Mouse (Mus musculus): Measurements from ENCODE around the gene Lipa. TPM values are rescaled to one million over a fixed set of nuclear protein-coding genes. Genes with fewer than 3 reads are reported as not detected.

Gene Lipa
- polyA plus RNA-seq (2016; fragmentation: Nextera tagmentation; extraction: Ambion mirVana): 16.1 and 16.8 TPM in 2 replicates

- no peaks in the 10 kb centered on the region for H3K27me3 ChIP-seq
- ATAC-seq (ENCODE audit: low FRiP score): peak; percentile 100
- H3K9ac ChIP-seq: peak within 1 kb of the TSS; percentile 57
- H3K4me3 ChIP-seq (replicated peaks): peak within 1 kb of the TSS; percentile 55
- no peak within 1 kb of the TSS for H3K27ac ChIP-seq
- H3K4me1 ChIP-seq: peaks cover 10% of the 10 kb centered on the region
- H3K9me3 ChIP-seq: no peaks in the 10 kb centered on the region
- no peaks in the 10 kb centered on the region for H3K36me3 ChIP-seq (replicated peaks)
- WGBS: under 1% methylated on average over 29 of the region's 29 CpGs
- H3K4me2 ChIP-seq: peak within 1 kb of the TSS; percentile 74
Observed at GRCm38 (mm10) chr19:34526941-34527682, at the start of gene Lipa. Gene Lipa, minus strand, starts transcription at chr19:34527474.

GRCm38 (mm10) chr19:34573650-34574049 is 46.4 kb upstream of the Lipa start:
- 89% methylated on average over 5 of the region's 5 CpGs for WGBS

GRCm38 (mm10) chr19:34571080-34571479 is 43.8 kb upstream of the Lipa start:
- WGBS: 84% methylated on average over 1 of the region's 1 CpGs
- Histone ChIP-seq H3K36me3 (replicated peaks) (no peaks in the 10 kb centered on the region), H3K9ac (no peak overlapping the region), H3K27ac (no peak overlapping the region), H3K4me1 (no peaks in the 10 kb centered on the region), H3K4me2 (no peak overlapping the region), H3K9me3 (no peaks in the 10 kb centered on the region), H3K27me3 (no peaks in the 10 kb centered on the region), H3K4me3 (replicated peaks) (no peak overlapping the region)
- no peak for ATAC-seq (ENCODE audit: low FRiP score)

More at GRCm38 (mm10) chr19:34573650-34574049, 46.4 kb upstream of the Lipa start:
- Histone ChIP-seq H3K4me2 (no peak overlapping the region), H3K9ac (no peak overlapping the region), H3K27me3 (no peaks in the 10 kb centered on the region), H3K4me3 (replicated peaks) (no peak overlapping the region), H3K36me3 (replicated peaks) (no peaks in the 10 kb centered on the region), H3K27ac (no peak overlapping the region), H3K4me1 (no peaks in the 10 kb centered on the region), H3K9me3 (no peaks in the 10 kb centered on the region)
- ATAC-seq (ENCODE audit: low FRiP score): no peak

DNA sequence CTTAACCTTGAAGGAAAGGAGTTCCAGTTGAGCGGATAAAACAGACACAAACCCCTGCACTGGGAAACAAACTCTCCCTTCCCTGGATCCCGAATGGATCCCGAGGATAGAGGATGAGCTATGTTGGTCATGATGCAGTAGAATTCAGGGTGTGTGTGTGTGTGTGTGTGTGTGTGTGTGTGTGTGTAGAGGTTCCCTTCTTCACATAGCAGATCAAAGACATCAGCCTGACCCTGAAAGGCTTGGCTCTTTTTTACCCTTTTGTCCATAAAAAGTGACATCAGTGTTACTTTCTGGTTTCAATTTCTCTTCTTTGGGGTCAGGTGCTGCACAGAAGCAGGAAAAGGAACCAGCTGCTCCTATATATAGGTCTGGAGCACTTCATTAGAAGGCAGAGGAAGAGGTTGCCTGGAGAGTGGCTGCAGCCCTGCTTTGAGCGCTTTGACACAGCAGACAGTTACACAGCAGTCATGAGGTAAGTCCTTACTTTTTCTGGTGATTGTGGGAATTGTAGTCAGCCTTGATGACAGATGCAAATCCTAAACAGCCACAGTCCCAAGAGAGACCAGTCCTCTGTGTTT is 42.7 kb upstream of the Lipa start:
- 83% methylated on average over 4 of the region's 4 CpGs for WGBS
- no peak for ATAC-seq (ENCODE audit: low FRiP score)
- H3K4me2 ChIP-seq: no peak overlapping the region

DNA sequence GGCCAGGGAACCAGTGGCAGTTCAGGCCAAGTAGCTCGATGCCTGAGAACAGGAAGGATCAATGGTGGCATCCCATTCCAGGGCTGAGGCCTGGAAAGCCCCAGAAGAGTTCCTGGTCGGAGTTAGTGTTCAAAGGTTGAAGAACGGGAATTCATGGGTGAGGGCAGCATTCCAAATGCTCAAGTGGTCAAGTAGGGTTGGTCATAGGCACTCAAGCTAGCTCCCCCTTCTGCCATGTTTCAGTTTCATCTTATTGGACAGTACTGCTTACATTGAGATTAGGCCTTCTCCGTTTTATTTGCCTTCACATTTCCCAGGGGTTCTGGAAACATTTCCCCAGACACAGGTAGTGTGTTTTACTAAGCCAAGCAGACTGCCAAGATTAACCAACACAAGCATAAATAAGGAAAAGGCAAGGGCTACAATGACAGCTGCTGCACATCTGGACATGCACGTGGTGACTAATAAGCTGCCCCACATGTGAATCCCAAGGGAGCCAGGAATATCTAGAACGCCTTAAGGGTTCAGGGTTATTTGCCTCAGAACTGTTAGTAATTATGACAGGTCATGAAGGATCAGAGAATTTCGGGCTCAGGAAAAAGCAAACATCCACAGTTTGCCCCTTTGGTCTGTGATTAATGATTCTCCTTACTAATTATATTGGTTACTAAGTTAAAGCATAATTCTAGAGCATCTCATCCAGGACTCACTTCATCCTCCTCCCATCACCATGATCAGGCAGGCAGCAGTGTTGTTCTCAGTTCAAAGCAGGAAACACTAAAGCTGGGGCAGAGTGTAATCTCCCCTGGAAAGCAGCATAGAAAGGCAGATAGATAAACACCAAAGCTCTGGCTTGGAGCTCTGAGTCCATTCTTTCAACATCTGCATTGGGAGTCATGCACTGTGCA is 42.0 kb upstream of the Lipa start:
- Histone ChIP-seq H3K9me3 (no peaks in the 10 kb centered on the region), H3K4me3 (replicated peaks) (no peak overlapping the region), H3K4me1 (no peaks in the 10 kb centered on the region), H3K27me3 (no peaks in the 10 kb centered on the region), H3K27ac (no peak overlapping the region), H3K36me3 (replicated peaks) (no peaks in the 10 kb centered on the region), H3K4me2 (no peak overlapping the region), H3K9ac (no peak overlapping the region)
- no peak for ATAC-seq (ENCODE audit: low FRiP score)
- WGBS: 85% methylated on average over 7 of the region's 7 CpGs

More for the DNA sequence above, 42.7 kb upstream of the Lipa start:
- Histone ChIP-seq H3K9ac (no peak overlapping the region), H3K27ac (no peak overlapping the region), H3K27me3 (no peaks in the 10 kb centered on the region), H3K4me1 (no peaks in the 10 kb centered on the region), H3K36me3 (replicated peaks) (no peaks in the 10 kb centered on the region), H3K4me3 (replicated peaks) (no peak overlapping the region), H3K9me3 (no peaks in the 10 kb centered on the region)

DNA sequence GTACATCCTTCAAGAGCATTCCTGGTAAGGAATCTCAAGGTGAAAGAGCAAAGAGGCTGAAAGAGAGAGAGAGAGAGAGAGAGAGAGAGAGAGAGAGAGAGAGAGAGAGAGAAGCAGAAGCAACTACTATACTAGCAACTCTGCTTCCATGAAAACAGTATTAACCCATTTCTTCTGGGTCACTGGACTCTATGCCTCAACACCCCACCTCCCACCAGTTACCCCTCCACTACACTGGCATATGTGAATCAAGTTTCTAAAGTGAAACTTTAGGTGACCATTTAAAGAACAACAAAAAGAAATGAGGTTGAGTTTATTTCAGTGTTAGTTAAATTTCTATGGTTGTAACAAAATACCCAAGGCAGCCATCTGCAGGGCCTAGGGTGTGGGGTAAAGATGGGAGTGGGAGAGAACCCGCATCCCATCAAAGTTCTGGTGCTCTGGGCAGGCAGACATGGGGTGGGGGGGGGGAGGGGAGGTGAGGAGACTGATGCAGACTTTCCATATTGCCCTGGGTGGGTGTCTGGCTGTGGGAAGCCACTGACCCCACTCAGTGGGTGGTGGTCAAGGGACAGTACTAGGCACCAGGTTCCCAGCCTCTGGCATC is 39.0 kb upstream of the Lipa start:
- 88% methylated on average over 1 of the region's 1 CpGs for WGBS
- Histone ChIP-seq H3K4me1 (no peaks in the 10 kb centered on the region), H3K27ac (no peak overlapping the region), H3K27me3 (no peaks in the 10 kb centered on the region), H3K36me3 (replicated peaks) (no peaks in the 10 kb centered on the region), H3K4me2 (no peak overlapping the region), H3K9ac (no peak overlapping the region), H3K9me3 (no peaks in the 10 kb centered on the region), H3K4me3 (replicated peaks) (no peak overlapping the region)
- no peak for ATAC-seq (ENCODE audit: low FRiP score)

- no peak for ATAC-seq (ENCODE audit: low FRiP score)
- no peak overlapping the region for H3K9ac ChIP-seq
- no peak overlapping the region for H3K27ac ChIP-seq
- no peaks in the 10 kb centered on the region for H3K36me3 ChIP-seq (replicated peaks)
- no peak overlapping the region for H3K4me3 ChIP-seq (replicated peaks)
- H3K9me3 ChIP-seq: no peaks in the 10 kb centered on the region
- no peak overlapping the region for H3K4me2 ChIP-seq
- no peaks in the 10 kb centered on the region; the same call in 1 of the 2 replicates for H3K4me1 ChIP-seq
- no peaks in the 10 kb centered on the region for H3K27me3 ChIP-seq
Observed at GRCm38 (mm10) chr19:34562556-34562955, 35.3 kb upstream of the Lipa start.

DNA sequence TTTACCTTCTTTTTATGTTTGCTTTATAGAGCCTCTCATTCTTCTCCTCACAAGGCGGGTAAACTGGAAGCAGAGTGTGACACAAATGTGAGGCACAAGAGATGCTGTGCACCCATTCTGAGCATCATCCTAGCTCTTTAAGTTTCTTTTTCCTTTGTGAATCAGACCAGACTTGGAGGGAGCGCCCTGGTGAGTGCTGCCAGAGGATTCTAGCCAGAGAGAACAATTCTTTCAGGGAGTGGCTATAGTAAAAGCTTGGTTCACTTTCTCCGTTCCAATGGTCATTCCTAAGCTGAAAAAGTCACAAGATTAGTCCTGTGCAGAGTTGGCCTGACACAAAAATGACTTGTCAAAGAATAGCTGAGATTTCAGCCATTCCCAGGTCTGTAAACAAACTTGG is 29.3 kb upstream of the Lipa start:
- no peak overlapping the region for H3K4me2 ChIP-seq
- no peak for ATAC-seq (ENCODE audit: low FRiP score)
- H3K27me3 ChIP-seq: no peaks in the 10 kb centered on the region
- H3K4me3 ChIP-seq (replicated peaks): no peak overlapping the region
- H3K27ac ChIP-seq: no peak overlapping the region
- 73% methylated on average over 3 of the region's 3 CpGs for WGBS
- no peaks in the 10 kb centered on the region for H3K36me3 ChIP-seq (replicated peaks)
- H3K9me3 ChIP-seq: no peaks in the 10 kb centered on the region
- no peak overlapping the region for H3K9ac ChIP-seq
- H3K4me1 ChIP-seq: no peaks in the 10 kb centered on the region; the same call in 1 of the 2 replicates

DNA sequence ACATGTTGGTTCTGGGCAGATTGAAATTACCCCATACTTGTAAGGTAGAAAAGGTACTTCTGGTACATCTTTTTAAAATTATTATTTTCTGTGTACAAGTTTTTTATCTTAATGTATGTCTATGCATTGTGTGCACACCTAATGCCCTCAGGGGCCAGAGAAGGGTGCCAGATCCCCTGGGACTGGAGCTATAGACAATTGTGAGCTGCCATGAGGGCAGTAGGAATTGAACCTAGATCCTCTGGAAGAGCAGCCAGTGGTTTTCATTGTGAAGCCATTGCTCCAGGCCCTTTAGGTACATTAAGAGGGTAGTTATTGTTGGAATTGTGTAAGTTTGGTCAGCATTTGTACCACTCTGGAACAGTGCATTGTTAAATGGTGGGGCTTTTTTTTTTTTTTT is 26.8 kb upstream of the Lipa start:
- Histone ChIP-seq H3K9ac (no peak overlapping the region), H3K4me3 (replicated peaks) (no peak overlapping the region), H3K27me3 (no peaks in the 10 kb centered on the region), H3K4me2 (no peak overlapping the region), H3K27ac (no peak overlapping the region), H3K36me3 (replicated peaks) (no peaks in the 10 kb centered on the region), H3K4me1 (no peaks in the 10 kb centered on the region), H3K9me3 (no peaks in the 10 kb centered on the region)
- ATAC-seq (ENCODE audit: low FRiP score): no peak

- no peak for ATAC-seq (ENCODE audit: low FRiP score)
- no peak overlapping the region for H3K9ac ChIP-seq
- H3K4me3 ChIP-seq (replicated peaks): no peak overlapping the region
- no peaks in the 10 kb centered on the region for H3K36me3 ChIP-seq (replicated peaks)
- H3K4me1 ChIP-seq: no peaks in the 10 kb centered on the region
- H3K27ac ChIP-seq: no peak overlapping the region
- no peaks in the 10 kb centered on the region for H3K27me3 ChIP-seq
- no peak overlapping the region for H3K4me2 ChIP-seq
- WGBS: 76% methylated on average over 3 of the region's 3 CpGs
- H3K9me3 ChIP-seq: no peaks in the 10 kb centered on the region
Observed at GRCm38 (mm10) chr19:34553522-34553921, 26.2 kb upstream of the Lipa start.

DNA sequence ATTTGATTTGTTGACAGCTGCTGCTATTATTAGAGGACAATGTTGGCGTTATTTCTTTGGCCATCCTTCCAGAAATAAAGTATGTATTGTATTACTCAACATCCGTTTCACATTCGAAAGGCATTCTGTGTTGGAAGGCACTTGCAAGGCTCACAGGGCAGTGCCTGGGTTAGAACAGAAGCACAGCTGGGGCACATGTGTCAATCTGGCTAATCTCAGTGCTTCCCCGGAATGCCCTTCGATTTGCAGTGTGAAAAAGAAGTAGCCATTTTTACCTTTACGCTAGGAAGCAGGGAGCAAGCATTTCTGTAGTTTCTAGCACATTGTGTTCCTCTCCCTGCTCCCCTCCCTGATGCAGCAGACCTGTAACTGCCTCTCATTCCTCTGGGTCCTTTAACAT is 25.7 kb upstream of the Lipa start:
- no peaks in the 10 kb centered on the region for H3K4me1 ChIP-seq
- H3K27ac ChIP-seq: no peak overlapping the region
- 49% methylated on average over 6 of the region's 6 CpGs for WGBS
- ATAC-seq (ENCODE audit: low FRiP score): no peak
- no peak overlapping the region for H3K4me2 ChIP-seq
- no peak overlapping the region for H3K4me3 ChIP-seq (replicated peaks)
- H3K9me3 ChIP-seq: no peaks in the 10 kb centered on the region
- H3K9ac ChIP-seq: no peak overlapping the region
- H3K27me3 ChIP-seq: no peaks in the 10 kb centered on the region
- no peaks in the 10 kb centered on the region for H3K36me3 ChIP-seq (replicated peaks)

DNA sequence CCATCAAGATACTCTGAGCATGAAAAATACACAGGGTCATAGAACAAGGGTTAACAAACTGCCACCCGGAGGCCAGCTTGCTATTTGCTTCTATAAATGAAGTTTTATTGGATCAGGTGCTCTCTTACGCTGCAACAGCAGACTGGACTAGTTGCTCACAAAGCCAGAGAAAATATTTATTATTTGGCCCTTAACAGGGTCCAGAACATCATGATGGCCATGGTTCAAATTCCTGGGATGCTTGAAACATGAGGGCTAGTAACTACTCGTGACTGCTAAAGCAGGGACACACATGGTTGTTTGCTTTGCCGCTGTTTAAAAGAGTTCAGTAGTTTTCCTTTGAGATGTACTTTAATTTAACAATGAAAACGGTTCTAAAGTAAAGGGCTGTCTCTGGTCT is 24.7 kb upstream of the Lipa start:
- Histone ChIP-seq H3K27ac (no peak overlapping the region), H3K9me3 (no peaks in the 10 kb centered on the region), H3K27me3 (no peaks in the 10 kb centered on the region), H3K4me1 (no peaks in the 10 kb centered on the region), H3K36me3 (replicated peaks) (no peaks in the 10 kb centered on the region), H3K4me2 (no peak overlapping the region), H3K9ac (no peak overlapping the region), H3K4me3 (replicated peaks) (no peak overlapping the region)
- ATAC-seq (ENCODE audit: low FRiP score): no peak
- WGBS: 74% methylated on average over 5 of the region's 5 CpGs

All from forebrain, embryonic 12.5 days (tissue).